Mouse (Mus musculus) urinary bladder, postnatal 10 days (tissue): Measurements from ENCODE around the gene Lgals9.
A peak's percentile ranks its signal among the peaks of the same experiment; 100 is the strongest.

Experiments
- DNase-seq: peaks from one replicate; pipeline ENCODE4 v3.0.0; 2022; ENCODE audit warnings: low spot score

Lgals9 gene

DNA sequence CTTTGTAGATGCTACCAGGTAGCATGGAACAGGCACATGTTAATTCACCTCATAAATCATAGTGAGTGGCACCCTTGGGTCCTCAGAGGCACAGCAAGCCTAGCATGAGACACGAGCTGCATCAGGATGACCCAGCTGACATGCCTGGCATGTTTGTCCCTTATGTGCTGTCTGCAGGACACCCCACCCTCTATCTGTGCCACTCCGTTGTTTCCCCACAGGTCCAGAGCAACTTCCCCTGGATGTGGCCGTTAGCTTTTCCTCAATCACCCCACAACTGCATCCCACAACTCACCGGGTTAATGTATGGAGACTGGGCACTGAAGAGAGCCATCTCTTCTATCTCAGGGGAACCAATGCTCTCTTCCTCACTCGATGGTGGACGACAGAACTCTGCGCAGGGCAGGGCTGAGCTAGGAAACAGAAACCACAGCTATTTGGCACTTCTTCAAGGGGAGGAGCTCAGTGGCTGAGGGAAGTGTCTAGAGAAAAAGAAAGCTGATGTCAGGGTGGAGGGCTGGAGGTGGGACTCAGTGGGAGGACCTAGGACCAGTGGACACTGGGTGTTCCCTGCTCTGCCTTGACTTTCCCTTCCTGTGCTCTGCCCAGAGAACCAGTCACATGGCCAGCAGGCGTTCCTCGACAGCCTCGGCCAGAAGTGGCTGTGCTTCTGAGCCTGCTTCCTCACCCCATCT lies at the start of gene Lgals9:
Gene Lgals9 (minus strand): TSS at position 464 of the 695 bp plus-strand sequence.
- DNase-seq: no peak

DNA sequence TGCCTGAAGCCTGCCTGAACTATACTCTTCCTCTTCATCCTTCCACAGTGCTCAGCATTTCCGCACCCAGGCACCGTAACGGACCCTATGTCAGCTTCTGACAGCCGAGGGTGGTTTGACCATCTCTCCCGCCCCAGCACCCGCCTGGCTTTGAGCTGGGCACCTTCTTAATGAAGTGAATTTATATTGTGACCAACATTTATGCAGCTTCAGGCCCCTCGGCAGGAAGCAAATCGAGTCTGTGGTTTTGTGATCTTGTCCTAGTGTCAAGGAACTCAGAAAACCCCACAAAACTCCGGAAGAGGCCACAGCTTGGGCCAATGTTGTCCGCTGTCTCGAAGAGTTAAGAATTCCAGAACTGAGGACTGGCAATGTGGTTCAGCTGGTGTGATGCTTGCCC lies 48.9 kb upstream of the Lgals9 start:
- DNase-seq: no peak

DNA sequence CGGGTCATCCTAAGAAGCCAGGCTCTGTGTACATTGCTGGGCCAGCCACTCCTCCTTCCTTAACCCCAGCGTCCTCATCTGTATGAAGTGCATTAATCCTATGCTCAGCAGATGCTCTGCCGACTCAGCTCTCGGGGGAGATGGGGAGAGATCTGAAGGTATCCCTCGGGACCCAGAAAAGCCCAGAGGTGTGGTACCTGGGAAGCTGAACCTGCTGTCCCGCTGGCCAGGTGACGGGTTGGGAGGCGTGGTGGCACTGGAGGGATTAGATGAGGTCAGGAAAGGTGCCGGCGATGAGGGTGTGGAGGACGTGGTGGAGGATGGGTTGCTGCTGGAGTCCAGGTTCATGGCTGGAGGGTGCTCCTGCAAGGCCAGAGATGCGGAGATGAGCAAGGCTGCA lies 48.3 kb upstream of the Lgals9 start:
- DNase-seq: no peak

DNA sequence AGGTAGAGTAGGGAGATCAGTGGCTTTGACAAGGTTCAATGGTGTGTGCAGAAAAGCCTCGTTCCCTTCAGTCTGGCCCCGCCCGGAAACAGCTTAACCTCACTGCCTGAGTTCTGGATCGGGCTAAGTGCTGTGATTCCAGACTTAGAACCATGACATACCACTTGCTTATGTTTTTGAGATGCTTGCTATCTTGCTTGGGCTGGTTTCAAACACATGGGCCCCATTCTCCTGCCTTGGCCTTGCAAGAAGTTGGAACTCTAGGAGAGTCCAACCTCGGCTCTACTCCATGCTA lies 46.7 kb upstream of the Lgals9 start:
- DNase-seq: no peak

DNA sequence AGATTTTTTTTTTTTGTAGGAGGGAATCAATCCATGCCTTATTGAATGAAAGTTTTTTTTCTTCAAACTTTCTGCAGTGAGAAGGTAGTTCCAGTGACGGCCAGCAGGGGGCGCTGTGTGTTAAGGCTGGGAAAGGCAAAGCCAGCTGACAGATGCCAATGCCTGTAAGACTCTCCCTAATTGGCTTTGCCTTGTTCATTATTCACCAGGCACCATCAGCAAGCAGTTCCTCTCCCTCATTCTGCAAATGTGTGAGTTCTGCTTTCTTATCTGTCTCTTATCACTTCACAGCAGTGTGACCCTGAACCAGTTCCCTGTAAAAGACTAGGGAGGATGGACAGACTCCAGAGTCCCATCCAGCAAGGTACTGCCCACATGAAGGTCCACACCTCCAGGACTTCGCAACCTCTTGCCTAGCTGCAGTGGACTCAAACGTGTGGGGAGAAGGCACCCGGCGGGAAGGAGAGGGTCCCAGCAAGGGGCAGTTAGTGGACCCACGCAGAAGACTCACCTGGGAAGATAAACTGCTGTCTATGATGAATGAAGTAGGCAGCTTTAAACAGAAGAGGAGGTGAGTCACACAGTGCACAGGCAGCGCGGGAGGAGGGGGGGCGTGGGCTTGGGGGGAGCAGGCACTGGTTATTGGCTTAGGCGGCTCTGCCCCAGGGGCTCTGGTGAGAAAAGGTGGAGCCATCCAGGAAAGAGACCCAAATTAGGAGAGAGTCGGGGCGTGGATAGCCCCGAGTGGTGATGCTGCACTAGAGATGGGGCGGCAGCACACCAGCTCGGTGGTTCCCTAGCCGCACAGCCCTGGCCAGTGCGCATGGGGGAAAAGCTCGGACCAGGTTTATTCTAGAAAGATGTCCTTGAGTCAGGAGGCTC lies 46.1 kb upstream of the Lgals9 start:
- DNase-seq: peak; percentile 77

DNA sequence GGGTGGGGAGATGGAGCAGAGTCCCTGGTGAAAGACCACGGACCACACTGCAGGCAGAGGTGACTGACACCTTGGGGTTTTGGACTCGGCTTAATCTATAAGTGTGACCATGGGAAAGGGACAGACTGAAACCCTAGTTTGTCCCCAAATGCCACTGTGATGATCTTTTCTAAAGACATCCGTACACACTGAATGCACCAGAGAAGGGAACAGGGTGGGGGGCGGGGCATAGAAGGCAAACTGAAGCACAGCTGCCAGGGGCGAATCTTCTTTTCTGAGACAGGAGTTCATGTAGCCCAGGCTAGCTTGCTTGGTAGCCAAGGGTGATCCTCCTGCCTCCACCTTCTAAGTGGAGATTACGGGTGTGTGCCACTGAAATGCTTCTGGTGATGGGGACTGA lies 39.0 kb upstream of the Lgals9 start:
- DNase-seq: no peak

DNA sequence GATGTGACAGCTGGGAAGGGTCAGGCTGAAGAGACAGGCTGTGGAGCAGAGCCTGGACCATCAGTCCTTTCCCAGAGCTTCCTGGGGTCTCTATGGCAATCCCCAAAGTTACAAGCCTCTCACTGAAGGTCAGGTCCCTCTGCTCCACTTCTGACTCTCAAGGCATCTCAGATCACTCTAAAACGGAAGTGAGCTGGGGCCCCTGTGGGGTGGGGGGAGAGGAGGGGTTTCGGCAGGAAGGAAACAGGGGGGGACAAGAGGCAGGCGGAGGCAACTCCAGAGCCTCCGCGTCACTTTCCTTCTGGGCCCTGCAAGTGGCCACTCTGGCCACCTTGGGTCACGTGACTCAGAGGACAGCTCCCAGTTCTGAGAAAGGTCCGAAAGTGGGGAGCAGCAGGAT lies 38.6 kb upstream of the Lgals9 start:
- DNase-seq: no peak

DNA sequence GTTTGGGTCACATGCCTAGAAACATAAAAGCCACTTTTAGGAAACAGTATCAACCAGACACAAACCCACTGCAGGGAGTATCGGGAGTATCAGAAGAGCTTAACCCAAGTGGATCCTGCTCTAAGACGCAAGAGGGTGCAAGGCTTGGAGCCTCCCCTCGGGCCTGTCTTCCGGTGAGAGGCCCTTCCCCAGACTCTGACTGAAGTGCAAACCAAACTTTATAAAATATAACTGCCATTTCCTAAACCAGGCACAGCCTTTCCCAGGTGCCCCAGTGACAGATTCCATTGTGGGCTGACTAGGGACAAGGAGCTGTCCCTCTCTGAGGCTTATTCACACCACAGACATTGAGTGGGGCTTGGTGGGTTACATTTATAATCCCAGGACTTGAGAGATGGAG lies 38.1 kb upstream of the Lgals9 start:
- no peak for DNase-seq

DNA sequence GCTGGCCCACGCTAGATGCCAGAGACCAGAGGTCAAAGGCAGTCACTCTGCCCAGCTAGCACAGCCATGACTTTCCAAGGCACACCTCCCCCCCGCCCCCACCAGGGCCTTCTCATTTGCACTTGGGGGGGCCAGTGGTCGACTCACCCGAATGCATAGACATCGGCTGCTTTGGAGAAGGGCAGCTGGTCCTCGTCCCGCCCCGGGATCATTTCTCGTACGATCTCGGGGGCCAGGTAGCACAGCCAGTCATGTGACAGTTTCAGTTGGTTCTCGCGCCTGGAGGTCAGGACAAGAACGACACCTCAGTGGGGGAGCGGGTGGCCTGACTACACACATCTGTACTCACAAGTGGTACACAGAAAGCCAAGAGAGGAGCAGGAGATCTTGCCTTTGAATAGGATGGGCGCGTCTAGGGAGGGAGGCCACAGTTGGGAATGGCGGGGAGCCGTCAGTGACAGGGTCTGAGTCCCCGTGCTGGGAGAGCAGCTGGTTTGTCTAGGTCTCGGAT lies 35.8 kb upstream of the Lgals9 start:
- DNase-seq: no peak

DNA sequence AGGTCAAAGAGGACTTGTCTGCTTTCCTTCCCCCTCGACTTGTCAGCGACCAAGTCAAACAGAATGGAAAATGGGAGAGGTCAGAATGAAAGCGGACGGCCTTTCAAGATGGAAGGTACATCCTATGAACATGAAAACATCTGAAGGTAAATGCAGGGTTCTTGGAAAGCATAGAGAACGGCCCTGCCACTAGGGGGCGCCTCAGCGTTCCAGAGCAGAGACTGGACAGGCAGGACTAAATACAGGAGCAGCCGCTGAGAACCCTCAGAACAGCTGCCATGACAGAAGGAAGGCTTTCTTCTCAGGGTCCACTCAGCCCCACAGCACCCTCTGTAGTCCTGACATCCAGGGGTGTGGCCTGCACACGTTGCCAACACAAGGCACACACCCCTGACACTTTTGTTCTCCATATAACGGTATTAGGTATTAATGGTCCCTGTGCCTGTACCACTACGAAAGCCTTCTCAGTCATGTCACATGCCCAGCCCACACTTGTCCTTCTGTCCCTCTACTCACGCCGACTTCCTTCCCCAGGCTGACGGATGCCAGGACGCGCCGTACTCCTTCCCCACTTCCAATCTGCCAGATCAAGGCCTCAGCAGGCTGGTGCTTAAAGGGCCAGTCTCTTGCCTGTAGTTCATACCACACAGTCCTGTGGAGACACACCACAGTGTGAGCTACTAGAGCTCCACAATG lies 35.2 kb upstream of the Lgals9 start:
- DNase-seq: no peak

DNA sequence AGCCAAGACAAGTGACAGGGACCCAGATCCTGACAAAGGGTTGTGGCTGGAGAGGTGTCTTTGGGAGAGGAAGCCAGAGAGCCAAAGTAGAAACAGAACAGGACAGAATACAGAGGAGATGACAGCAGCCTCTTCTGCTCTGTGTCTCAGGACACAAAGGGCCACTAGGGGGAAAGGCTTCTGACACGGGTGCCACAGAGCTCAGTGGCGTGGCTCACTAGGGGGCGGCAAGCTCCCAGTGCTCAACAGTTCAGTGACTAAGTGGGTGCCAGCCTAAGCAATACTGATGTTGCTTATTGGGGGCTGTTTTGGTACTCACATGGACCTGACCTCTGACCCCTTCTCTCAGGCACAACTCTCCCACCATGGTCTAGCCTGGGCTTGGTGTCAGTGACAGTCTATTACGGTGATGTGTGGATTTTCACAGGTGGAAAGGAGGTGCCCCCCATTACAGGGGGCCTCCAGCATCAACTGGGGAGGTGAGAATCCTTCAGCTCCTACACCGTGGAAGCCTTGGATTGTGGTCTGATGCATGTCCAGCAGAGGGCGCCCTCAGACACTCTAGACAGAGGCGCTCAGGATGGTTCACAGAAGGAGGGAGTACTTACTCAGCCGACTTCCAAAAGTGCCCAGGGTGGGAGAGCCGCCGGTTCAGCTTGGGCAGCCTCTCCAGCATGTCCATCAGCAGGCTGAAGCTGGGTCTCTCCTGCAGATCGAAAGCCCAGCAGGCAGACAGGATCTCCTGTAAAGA lies 34.4 kb upstream of the Lgals9 start:
- DNase-seq: no peak

DNA sequence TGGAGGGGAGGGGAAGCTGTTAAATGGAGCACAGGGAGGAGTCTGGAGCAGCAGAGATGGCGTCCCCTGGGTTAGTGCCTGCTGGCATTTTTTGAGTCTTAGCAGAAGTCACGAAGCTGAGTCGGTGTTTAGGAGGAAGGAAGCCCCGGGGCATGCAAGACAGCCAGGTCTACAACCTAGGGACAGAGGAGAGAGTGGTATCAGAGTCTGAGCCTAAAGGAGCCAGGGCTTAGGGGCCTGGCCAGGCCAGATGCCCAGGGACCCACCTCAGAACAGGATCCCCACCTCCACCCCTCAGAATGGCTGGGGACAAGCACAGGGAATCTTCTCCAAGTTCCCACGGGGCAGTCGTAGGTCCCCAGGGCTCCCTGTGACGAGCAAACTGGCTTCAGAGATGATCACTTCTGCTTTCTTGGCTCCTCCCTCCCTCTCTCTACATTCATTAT lies 32.4 kb upstream of the Lgals9 start:
- DNase-seq: no peak

DNA sequence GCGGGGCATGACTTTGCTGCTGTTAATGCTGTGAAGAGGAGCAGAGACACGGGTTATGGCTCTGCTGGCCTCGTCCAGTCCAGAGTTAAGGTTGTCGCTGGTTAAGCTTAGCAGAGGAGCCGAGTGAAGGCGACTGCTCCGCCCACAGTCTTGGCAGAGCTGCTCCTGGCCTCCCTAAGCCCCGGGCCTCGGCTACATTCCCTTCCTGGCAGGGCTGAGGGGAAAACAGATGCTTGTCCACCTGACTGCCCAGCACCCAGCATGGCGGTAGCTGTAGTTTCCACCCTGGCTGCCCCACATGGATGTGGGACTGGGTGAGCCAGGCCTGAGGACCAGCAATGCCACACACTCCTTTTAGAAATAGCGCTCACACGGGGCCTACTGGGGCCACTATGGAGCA lies 31.5 kb upstream of the Lgals9 start:
- no peak for DNase-seq

DNA sequence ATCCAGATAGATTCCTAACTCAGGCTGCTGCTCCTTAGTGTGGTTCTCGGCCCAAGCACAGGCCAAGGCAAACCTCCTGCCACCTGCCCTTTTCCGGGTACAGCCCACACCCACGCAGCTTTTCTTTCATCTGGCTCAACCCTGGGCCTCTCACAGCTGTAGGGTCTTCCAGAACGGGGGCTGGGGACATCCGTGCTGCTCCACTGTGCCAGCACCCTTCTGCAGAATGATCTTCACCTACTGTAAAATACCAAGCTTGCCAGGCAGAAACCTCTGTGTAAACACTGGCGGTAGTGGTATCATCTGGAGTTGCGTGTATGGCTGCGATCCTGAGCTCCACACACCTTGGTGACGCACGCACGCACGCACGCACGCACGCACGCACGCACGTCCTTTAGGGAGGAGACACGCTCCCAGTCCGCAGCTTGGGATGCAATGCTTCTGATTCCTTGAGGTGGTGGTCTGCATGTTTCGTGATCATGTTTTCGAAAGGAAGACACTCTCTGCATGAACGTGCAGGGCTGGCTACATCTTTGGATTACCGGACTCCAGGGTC lies 31.0 kb upstream of the Lgals9 start:
- no peak for DNase-seq

DNA sequence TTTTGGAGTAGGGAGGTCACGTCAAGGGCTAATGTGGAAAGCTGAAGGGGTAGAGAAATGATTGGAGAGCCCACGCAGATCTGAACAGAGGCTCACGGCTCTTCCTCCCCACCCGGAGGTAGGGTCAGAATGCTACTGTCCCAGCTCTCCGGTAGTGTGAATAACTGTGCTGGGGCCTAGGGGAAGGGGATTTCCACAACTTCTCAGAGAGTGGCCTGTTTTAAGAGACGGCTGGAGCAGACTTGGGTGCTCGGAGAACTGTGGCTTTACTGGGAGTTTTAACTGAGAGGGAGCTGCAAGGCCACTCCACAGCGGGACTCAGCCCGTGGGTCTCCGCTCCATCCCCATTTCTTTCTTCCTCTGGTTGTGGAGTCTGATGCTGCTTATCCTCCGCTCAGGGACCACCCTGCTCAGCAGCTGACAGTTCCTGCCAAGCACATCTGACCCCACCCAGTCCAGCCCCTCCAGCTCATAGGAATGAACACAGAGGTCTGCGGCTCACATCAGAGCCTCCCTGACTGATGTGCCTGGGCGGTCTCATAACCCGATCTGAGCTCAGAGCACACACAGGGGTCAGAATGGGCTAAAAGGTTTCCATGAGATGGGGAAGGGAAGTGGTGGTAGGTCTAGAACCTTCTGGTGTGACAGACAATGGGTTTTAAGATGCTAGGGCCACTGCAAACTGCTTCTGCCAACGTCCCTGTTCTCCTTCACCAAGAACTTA lies 30.0 kb upstream of the Lgals9 start:
- DNase-seq: no peak

DNA sequence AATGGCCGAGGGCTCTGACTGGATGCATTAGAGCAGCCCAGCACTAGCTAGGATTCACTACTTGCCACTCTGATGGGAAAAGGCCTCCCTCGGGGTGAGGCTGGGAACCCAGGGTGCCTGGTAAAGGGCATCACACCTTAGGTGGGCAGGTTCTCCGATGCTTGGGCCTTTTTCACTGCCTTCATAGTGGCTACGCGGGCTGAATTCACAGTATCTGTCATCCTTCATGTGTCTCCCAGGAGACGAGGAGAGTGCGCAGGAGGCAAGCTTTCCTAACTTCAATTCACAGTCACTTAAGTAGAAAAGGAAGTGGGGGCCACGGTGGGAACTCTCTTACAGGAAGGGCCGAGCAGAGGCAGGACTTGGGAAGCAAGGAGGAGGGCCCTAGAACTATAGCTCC lies 29.1 kb upstream of the Lgals9 start:
- no peak for DNase-seq

DNA sequence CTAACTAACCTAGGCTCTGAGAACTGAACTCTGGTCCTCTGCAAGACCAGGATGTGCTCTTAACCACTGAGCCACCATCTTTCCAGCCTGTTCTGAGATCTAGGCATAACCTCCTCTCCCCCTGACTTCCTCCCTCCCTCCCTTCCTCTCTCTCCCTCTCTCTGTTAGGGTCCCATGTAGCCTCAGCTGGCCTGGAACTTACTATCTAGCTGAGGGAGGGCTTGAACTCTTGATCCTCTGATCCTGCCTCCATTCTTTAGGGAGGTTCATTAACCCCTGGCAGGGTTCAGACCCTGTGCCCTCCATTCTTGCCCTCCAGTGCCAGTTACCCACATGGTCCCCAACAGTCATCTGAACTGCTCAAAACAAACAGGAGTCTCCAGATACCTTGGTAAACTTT lies 28.3 kb upstream of the Lgals9 start:
- no peak for DNase-seq

DNA sequence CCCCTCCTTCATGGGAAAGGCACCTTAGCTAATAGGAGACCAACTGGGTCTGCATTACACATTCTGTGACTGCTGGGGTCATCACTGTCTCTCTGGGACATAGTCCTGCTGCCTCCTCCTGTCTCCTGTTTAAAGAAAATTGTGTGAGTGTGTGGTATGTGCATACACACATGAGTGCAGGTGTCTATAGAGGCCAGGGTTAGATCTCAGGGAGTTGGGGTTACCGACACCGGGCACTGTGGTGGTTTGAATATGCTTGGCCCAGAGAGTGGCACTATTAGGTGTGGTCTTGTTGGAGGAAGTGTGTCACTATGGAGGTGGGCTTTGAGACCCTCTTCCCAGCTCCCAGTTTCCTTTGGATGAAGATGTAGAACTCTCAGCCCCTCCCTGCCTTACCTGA lies 27.8 kb upstream of the Lgals9 start:
- no peak for DNase-seq

DNA sequence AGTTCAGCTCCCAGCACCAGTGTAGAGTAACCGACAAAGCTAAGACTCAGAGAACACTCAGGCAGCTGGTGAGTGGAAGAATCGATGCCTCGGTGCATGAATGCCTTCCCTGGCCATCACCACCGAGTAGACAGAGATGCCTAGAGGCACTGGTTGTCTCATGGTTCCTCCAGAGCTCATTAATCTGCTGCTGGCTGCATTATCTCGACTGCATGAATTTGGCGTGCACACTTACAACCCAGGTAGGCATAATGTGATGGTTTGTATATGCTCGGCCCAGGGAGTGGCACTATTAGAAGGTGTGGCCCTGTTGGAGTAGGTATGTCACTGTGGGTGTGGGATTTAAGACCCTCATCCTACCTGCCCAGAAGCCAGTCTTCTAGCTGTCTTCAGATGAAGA lies 24.1 kb upstream of the Lgals9 start:
- no peak for DNase-seq

DNA sequence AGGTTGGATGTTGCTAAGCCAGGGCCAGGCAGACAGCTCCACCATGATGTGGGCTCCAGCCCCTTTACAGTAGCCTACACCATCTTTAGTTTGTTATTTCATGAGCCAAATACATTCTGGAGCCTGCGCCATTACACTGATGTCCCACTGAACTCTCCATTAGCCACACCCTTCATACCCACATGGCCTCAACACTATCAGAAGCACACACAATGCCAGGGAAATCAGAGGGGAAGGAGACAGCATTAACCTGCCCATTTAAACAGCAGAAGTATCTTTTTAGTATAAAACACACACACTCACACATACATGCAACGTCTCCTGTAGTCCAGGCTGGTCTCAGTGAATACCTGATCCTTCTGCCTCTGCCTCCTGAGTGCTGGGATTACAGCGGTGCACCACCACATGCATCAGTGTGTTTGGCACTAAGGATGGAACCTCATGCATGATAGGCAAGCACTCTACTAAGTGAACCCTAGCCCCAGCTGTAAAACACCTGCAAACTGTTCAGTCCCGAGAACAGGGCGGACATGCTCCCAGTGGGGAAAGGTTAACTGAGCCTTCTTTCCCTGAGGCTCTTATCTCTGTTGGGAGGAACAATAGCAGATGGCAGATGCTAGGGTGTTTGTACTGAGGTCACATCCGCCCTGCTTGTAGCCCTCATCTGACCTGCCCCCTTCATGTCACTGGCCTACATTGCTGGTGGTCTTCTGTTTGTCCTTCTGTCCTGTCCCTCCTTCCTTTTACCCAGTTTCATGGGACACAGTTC lies 23.4 kb upstream of the Lgals9 start:
- DNase-seq: no peak
